Mouse (Mus musculus) gonadal fat pad, adult 2 months (tissue): Measurements from ENCODE around the gene Sobp. TPM values are rescaled to one million over a fixed set of nuclear protein-coding genes. Genes with fewer than 3 reads are reported as not detected.

Experiments used
- DNase-seq: peaks from one replicate; pipeline ENCODE4 v3.0.0-alpha.2; 2012; ENCODE audit warnings: low read depth
- polyA plus RNA-seq: library from polyadenylated mRNA; depleted of rRNA; stranded (reverse); fragments of >200 nt; gene quantifications from 2 replicates; pipeline ENCODE4 v1.2.3, GENCODE M21; 2012

Gene Sobp
- polyA plus RNA-seq, 1 experiment, result 0.35 TPM

DNA sequence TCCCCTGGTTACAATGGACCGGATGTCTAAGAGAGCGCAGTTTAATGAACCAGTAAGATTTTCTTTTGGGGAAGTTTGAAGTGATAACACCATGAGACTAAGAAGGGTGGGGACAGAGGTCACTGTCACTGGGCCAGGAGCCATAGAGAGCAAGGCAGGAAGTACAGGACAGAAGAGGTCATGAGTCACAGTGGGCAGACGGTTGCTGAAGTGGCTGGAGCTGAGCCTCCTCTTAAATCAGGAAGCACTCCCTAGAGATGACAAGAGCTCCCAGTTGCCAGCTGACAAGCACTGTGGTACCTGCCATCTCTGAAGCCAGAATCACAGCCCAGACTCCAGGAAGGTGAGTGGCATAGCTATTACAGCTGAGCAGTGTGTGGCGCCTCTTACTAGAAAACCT, 139.5 kb downstream of the Sobp start:
- no peak for DNase-seq

- DNase-seq, result no peak
These were observed 140.7 kb downstream of the Sobp start for GRCm38 (mm10) chr10:43033481-43034248.

GRCm38 (mm10) chr10:43027006-43027405, 147.3 kb downstream of the Sobp start:
- DNase-seq, result no peak

GRCm38 (mm10) chr10:43023454-43024194, 150.7 kb downstream of the Sobp start:
- DNase-seq, result no peak

- DNase-seq, result no peak
These were observed 152.1 kb downstream of the Sobp start for GRCm38 (mm10) chr10:43022190-43022761.

GRCm38 (mm10) chr10:43021512-43022116, 152.7 kb downstream of the Sobp start:
- DNase-seq, result no peak

- no peak for DNase-seq
These were observed 153.3 kb downstream of the Sobp start for GRCm38 (mm10) chr10:43021017-43021416.

GRCm38 (mm10) chr10:43014782-43015181, 159.5 kb downstream of the Sobp start:
- no peak for DNase-seq

DNA sequence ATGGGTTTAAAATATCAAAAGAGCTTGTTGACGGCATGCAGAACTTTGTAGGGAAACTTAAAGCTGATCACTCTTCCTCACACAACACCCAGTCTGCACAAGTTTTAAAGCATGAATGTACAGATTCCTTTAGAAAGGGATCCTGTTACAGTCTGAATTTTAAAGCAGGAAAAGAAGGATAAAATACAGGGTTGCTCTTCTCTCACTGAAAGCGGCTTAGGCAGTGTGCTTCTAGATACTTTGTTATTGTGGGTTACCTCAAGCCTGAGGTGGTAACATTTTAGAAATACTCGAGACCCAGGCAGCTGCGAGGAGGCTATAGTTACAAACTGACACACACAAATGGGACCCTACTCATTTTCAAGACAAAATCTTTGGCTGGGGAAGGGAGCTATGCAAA, 160.0 kb downstream of the Sobp start:
- no peak for DNase-seq

- DNase-seq, result no peak
These were observed 166.2 kb downstream of the Sobp start for GRCm38 (mm10) chr10:43008116-43008515.

DNA sequence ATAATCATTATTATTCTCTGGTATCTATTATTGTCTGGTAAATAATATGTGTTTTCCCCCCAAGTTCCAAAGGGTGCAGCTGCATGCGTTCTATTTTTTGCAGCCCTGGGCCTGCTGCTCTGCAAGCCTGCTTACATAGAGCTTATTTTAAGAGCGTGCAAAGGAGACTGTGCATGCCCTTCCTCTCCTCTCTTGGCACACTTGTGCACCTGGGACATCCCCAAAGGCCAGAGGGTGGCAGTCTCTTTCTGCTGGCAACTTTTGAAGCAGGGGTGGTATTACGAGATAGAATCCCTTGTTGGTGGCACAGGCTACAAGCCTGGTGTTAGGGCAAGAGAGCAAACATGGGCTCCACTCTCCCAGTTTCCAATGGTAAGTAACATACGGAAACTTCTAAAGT, 167.8 kb downstream of the Sobp start:
- DNase-seq, result no peak

DNA sequence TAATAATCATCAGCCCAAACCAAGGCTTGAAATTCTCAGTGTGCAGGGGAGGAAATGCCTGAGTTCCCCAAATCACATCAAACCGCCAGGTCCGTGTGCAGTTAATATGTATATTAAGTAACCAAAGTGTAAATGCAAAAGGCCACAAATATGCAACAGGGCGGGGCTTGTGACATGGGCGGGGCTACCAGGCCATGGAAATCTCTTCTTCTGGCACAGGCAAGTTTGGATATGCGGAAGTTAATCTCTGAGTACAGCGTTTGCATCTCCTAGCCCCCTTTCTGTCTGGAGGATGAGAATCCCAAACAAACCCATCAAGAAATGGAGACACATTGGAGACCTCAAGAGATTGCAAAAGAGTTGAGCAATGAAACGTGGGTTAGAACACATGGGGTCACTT, 168.7 kb downstream of the Sobp start:
- DNase-seq, result no peak

- DNase-seq, result no peak
These were observed 169.3 kb downstream of the Sobp start for GRCm38 (mm10) chr10:43005031-43005430.

DNA sequence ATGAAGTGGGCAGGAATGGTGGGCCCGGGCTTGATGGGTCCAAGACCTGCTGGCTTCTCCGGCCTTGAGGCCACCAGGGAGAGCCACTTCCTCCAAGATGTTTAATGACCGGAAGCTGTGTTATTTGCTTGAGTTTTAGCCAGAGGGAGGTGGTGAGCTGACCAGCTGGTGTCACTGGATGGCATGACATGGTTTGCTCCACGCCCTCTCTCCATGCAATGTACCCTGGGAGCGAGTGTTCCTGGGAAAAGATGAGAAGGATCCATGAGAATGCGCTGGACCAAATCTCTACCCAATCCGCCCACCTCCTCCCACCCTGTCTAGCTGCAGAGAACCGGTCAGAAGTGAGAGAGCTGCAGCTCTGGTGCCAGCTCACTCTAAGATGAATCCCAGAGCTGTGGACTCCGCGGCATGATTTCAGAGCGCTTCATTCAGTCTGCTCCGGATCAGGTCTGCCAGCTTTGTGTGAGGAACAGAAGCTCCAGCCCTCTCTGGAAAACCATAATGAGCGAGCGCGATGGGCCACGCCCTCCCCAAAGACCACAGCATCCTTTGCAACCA, 170.1 kb downstream of the Sobp start:
- DNase-seq, result no peak

GRCm38 (mm10) chr10:43003466-43003757, 170.9 kb downstream of the Sobp start:
- no peak for DNase-seq

DNA sequence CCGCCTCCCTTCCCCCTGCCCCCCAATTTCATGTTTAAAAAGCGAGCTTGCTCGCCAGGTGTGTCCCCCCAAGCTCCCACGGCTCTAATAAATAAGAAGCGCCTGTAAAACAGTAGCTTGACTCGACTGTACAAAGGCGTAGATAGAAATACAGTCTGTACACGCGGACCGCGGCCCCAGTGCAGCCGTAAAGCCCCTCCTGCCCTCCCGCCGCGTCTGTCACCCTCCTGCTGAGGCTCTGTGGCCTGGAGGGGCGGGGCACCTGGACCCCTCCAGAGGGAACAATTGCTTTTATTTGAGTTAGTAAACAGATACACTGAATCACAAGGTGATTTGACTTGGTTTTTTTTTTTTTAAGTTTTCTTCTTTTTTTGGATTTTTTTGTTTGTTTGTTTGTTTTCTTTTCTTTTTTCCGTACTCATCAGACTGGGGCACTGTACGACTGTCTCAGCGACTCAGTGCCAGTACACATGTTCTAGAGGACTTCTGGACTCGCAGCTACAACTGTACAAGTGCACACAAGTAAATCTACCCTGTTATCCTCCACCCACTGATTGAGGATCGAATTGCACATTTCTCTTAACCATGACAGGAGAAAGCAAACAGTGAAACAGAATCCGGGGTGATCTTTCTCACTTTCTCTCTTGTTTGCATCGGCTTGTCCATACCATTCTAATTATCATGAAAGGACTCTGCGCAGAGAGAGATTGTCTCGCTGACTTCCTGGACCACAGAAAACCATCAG, 171.4 kb downstream of the Sobp start:
- DNase-seq, result no peak

- no peak for DNase-seq
These were observed 172.2 kb downstream of the Sobp start for GRCm38 (mm10) chr10:43002066-43002678.

DNA sequence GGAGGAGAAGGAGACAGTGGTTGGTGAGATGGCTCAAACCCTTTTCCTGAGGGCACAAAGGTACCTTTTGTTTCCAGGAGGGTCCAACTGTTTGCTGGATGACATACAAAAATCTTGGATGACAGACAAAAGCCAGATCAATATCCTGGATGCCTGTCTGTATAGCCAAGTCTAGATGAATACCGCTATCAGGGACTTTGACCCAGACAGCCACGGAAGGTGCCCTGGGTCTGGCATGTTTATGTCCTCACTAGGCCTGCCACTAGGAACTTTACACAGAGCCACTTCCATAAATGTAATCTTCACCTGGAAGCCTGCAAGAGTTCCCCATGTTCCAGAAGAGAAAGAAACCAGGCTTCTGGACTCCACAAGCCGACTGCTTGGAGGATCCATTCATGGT, 172.9 kb downstream of the Sobp start:
- DNase-seq, result no peak

GRCm38 (mm10) chr10:42999324-42999723, 175.0 kb downstream of the Sobp start:
- no peak for DNase-seq

GRCm38 (mm10) chr10:42997278-42997677, 177.1 kb downstream of the Sobp start:
- no peak for DNase-seq

DNA sequence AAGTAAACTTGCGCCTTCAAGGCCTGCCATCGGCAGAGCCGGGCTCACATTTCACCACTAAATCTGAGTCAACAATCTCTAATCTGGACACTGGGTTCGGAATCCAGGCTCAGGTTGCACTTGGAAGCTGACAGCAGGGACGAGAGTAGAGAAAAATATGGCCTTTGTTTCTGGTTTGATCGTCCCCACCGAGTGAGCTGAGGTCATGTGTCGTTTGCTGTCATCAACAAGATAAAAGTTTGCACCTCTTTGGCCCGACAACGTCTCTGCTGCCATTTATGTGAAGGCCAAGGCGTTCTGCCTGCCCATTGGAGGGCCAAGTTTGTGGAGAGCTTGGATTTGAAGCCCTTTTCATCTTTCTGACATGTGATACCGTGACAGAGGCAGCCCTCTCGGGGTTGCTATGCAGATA, 178.8 kb downstream of the Sobp start:
- DNase-seq, result no peak
